Mouse (Mus musculus) midbrain, embryonic 15.5 days (tissue): Measurements from ENCODE around the gene Ovol2. TPM values are rescaled to one million over a fixed set of nuclear protein-coding genes. Genes with fewer than 3 reads are reported as not detected.
A peak's percentile ranks its signal among the peaks of the same experiment; 100 is the strongest.
"Not testable (repeated sequence)": the region's sequence is repeated elsewhere in the genome, so short reads cannot be mapped to it uniquely, and the experiment has no call there.

ENCODE experiments used
- ATAC-seq: fragments of 200-750 bp; cut with Nextera tagmentation; replicated peaks from 2 replicates; pipeline ENCODE4 v1.8.0; 2017; ENCODE audit warnings: moderate TSS enrichment
- H3K27ac ChIP-seq: fragments of 300-500 bp; sonication (generic); 2 replicates; pipeline ENCODE4 v1.5.1; 2015; ENCODE audit warnings: mild to moderate bottlenecking, inconsistent platforms
- H3K27me3 ChIP-seq: fragments of 300-500 bp; sonication (generic); replicated peaks from 2 replicates; pipeline ENCODE4 v1.6.1; 2015; ENCODE audit warnings: inconsistent platforms
- H3K36me3 ChIP-seq: fragments of 300-500 bp; sonication (generic); replicated peaks from 2 replicates; pipeline ENCODE4 v1.6.1; 2015; ENCODE audit warnings: inconsistent platforms
- H3K4me1 ChIP-seq: fragments of 300-500 bp; sonication (generic); 2 replicates; pipeline ENCODE4 v1.6.1; 2015; ENCODE audit warnings: inconsistent platforms
- H3K4me2 ChIP-seq: fragments of 300-500 bp; sonication (generic); 2 replicates; pipeline ENCODE4 v1.6.1; 2015; ENCODE audit warnings: inconsistent platforms, mild to moderate bottlenecking, moderate library complexity
- H3K4me3 ChIP-seq: fragments of 300-500 bp; sonication (generic); 2 replicates; pipeline ENCODE4 v1.5.1; 2015; ENCODE audit warnings: mild to moderate bottlenecking, inconsistent platforms
- H3K9ac ChIP-seq: fragments of 300-500 bp; sonication (generic); 2 replicates; pipeline ENCODE4 v1.6.1; 2015; ENCODE audit warnings: mild to moderate bottlenecking, inconsistent platforms
- H3K9me3 ChIP-seq: fragments of 300-500 bp; sonication (generic); 2 replicates; pipeline ENCODE4 v1.6.1; 2016; ENCODE audit warnings: inconsistent platforms
- WGBS: fragments of 180-500 bp; shearing (Covaris S2); methylation state at CpG from one replicate; pipeline ENCODE4 v1.1.7; 2015; ENCODE audit warnings: mixed read lengths; 5-methylcytosine and 5-hydroxymethylcytosine counted together
- polyA plus RNA-seq: library from polyadenylated mRNA; unstranded; fragments of >200 nt; fragmentation: Nextera tagmentation; extraction: Ambion mirVana; gene quantifications from 2 replicates; pipeline ENCODE4 v1.2.1, GENCODE M21; 2015

Ovol2 gene
- polyA plus RNA-seq, 1 experiment from 2014 or later, result not detected

DNA sequence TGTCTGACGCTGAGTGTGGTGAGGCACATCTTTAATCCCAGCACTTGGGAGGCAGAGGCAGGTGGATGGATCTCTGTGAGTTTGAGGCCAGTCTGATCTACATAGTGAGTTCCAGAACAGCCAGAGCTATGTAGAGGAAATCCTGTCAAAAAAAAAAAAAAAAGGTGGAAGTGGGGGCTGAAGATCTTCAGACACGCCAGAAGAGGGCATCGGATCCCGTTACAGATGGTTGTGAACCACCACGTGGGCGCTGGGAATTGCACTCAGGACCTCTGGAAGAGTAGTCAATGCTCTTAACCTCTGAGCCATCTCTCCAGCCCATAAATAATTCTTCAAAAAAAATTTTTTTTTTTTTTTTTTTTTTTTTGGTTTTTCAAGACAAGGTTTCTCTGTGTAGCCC is 6.2 kb upstream of the Ovol2 start:
- not testable (repeated sequence) for ATAC-seq, H3K9me3 ChIP-seq, H3K4me1 ChIP-seq, H3K27ac ChIP-seq, H3K9ac ChIP-seq, H3K4me3 ChIP-seq, H3K36me3 ChIP-seq, H3K4me2 ChIP-seq
- H3K27me3 ChIP-seq, result peaks cover 24% of the 10 kb centered on the region; the same call in 1 of the 2 replicates
- WGBS, result 74% methylated on average over 6 of the region's 6 CpGs

GRCm38 (mm10) chr2:144337701-144338100 is 5.8 kb upstream of the Ovol2 start:
- H3K36me3 ChIP-seq, result no peaks in the 10 kb centered on the region
- H3K4me1 ChIP-seq, result peaks cover 5% of the 10 kb centered on the region
- H3K27me3 ChIP-seq, result peaks cover 28% of the 10 kb centered on the region; the same call in 1 of the 2 replicates
- no peak overlapping the region for H3K27ac ChIP-seq
- H3K9me3 ChIP-seq, result no peaks in the 10 kb centered on the region
- no peak overlapping the region for H3K4me3 ChIP-seq
- H3K9ac ChIP-seq, result no peak overlapping the region
- ATAC-seq, result no peak
- H3K4me2 ChIP-seq, result no peak overlapping the region
- WGBS, result 80% methylated on average over 7 of the region's 8 CpGs

GRCm38 (mm10) chr2:144337230-144337629 is 5.3 kb upstream of the Ovol2 start:
- Histone ChIP-seq H3K36me3 (no peaks in the 10 kb centered on the region), H3K9me3 (no peaks in the 10 kb centered on the region), H3K4me3 (no peak overlapping the region), H3K4me1 (peaks cover 10% of the 10 kb centered on the region), H3K4me2 (no peak overlapping the region), H3K27ac (no peak overlapping the region), H3K27me3 (peaks cover 29% of the 10 kb centered on the region), H3K9ac (no peak overlapping the region)
- WGBS, result 75% methylated on average over 3 of the region's 3 CpGs
- no peak for ATAC-seq

GRCm38 (mm10) chr2:144333138-144333842 is 1.3 kb upstream of the Ovol2 start:
- Histone ChIP-seq H3K27me3 (peaks cover 67% of the 10 kb centered on the region), H3K9me3 (no peaks in the 10 kb centered on the region), H3K27ac (no peak overlapping the region), H3K9ac (peak overlapping the region; percentile 26; the same call in 1 of the 2 replicates), H3K36me3 (no peaks in the 10 kb centered on the region), H3K4me3 (peak overlapping the region; percentile 45), H3K4me1 (peaks cover 32% of the 10 kb centered on the region), H3K4me2 (peak overlapping the region; percentile 93)
- no peak for ATAC-seq
- 8% methylated on average over 28 of the region's 28 CpGs for WGBS

GRCm38 (mm10) chr2:144332486-144332885 is 540 bp upstream of the Ovol2 start:
- no peak overlapping the region for H3K9ac ChIP-seq

DNA sequence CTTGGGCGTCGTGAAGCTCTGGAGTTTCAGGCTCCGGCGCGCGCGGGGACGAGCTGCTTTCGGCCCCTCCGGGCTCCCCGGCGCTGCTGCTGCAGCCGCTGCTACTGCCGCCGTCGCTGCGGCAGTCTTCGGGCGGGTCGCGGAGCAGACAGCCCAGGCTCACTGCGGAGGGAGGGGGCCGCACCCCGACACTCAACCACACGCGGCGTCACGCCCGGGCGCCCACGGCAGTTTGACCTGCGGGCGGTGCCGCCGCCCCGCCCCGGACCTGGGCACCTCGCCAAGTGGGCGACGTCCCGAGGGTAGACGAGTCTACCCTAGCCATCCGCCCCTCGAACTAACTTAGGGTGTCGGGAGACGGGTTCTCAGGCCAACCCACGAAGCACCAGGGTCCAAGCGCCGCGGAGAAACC is 980 bp downstream of the Ovol2 start:
- no peak overlapping the region for H3K27ac ChIP-seq
- H3K4me2 ChIP-seq, result peak overlapping the region; percentile 93
- H3K4me1 ChIP-seq, result peaks cover 32% of the 10 kb centered on the region
- H3K9me3 ChIP-seq, result no peaks in the 10 kb centered on the region
- peak overlapping the region; percentile 15; the same call in 1 of the 2 replicates for H3K9ac ChIP-seq
- peaks cover 73% of the 10 kb centered on the region for H3K27me3 ChIP-seq
- ATAC-seq, result peak; percentile 43
- no peaks in the 10 kb centered on the region for H3K36me3 ChIP-seq
- H3K4me3 ChIP-seq, result peak overlapping the region; percentile 45
- WGBS, result under 1% methylated on average over 50 of the region's 50 CpGs

More at GRCm38 (mm10) chr2:144332486-144332885, 540 bp upstream of the Ovol2 start:
- Histone ChIP-seq H3K27me3 (peaks cover 73% of the 10 kb centered on the region), H3K4me3 (peak overlapping the region; percentile 45), H3K4me2 (peak overlapping the region; percentile 93), H3K4me1 (peaks cover 32% of the 10 kb centered on the region), H3K27ac (no peak overlapping the region), H3K9me3 (no peaks in the 10 kb centered on the region), H3K36me3 (no peaks in the 10 kb centered on the region)
- 5% methylated on average over 9 of the region's 9 CpGs for WGBS
- ATAC-seq, result no peak

- H3K4me1 ChIP-seq, result peaks cover 32% of the 10 kb centered on the region
- no peaks in the 10 kb centered on the region for H3K36me3 ChIP-seq
- H3K9ac ChIP-seq, result peak overlapping the region; percentile 15; the same call in 1 of the 2 replicates
- peak overlapping the region; percentile 45 for H3K4me3 ChIP-seq
- WGBS, result 1% methylated on average over 41 of the region's 41 CpGs
- peak overlapping the region; percentile 93 for H3K4me2 ChIP-seq
- H3K9me3 ChIP-seq, result no peaks in the 10 kb centered on the region
- ATAC-seq, result peak; percentile 54
- H3K27me3 ChIP-seq, result peaks cover 70% of the 10 kb centered on the region
- H3K27ac ChIP-seq, result no peak overlapping the region
Measured at GRCm38 (mm10) chr2:144330352-144330959, 1.5 kb downstream of the Ovol2 start.

- ATAC-seq, result no peak
- Histone ChIP-seq H3K4me3 (no peak overlapping the region), H3K4me2 (no peak overlapping the region; the same call in 1 of the 2 replicates), H3K9me3 (no peaks in the 10 kb centered on the region), H3K27ac (no peak overlapping the region), H3K4me1 (peaks cover 32% of the 10 kb centered on the region), H3K27me3 (peaks cover 65% of the 10 kb centered on the region), H3K36me3 (no peaks in the 10 kb centered on the region), H3K9ac (no peak overlapping the region)
- WGBS, result 1% methylated on average over 10 of the region's 10 CpGs
Measured at GRCm38 (mm10) chr2:144329937-144330336, 2.0 kb downstream of the Ovol2 start.

DNA sequence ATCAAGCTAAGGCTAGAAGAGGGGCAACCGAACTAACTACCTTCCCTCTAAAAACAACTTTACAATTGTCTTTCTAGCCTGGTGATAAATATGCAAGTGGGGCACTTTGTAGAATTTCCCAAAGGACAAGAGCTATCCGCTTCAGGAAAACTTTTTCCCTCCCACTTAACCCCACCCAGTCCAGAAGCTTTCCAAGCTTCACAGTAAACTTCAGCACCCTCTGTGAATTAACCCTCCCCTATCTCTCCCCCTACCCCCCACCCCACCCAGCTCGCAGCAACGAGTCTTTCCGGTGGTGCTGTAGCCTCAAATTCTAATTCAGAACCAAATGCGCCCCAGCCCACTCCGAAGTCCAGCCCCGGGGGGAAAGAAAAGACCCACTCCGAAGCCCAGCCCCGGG is 2.5 kb downstream of the Ovol2 start:
- Histone ChIP-seq H3K36me3 (no peaks in the 10 kb centered on the region), H3K27me3 (peaks cover 60% of the 10 kb centered on the region), H3K9ac (no peak overlapping the region), H3K4me1 (peaks cover 32% of the 10 kb centered on the region), H3K9me3 (no peaks in the 10 kb centered on the region), H3K4me3 (no peak overlapping the region), H3K27ac (no peak overlapping the region), H3K4me2 (no peak overlapping the region)
- WGBS, result 4% methylated on average over 10 of the region's 10 CpGs
- no peak for ATAC-seq

DNA sequence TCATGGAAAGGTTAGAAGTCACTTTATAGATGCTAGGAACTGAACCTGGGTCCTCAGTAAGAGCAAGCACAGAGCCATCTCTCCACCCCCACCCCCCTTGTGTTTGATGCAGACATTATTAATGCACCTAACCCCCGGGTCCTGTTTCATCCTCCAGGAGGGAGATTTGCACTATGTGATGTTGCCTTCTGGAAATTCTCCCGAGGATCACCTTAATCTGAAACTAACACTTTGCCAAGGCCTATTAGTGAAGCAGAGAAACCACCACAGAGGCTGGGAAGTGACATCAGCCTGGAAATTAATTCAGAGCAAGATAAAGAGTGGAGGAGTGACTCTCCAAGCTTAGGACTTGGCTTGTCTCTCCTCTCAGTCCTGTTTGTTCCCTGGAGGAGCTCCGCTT is 7.7 kb downstream of the Ovol2 start:
- H3K27ac ChIP-seq, result no peak overlapping the region
- H3K4me2 ChIP-seq, result no peak overlapping the region
- peaks cover 15% of the 10 kb centered on the region for H3K27me3 ChIP-seq
- H3K9ac ChIP-seq, result no peak overlapping the region
- WGBS, result 69% methylated on average over 3 of the region's 3 CpGs
- ATAC-seq, result no peak
- no peaks in the 10 kb centered on the region for H3K4me1 ChIP-seq
- no peak overlapping the region for H3K4me3 ChIP-seq
- no peaks in the 10 kb centered on the region for H3K9me3 ChIP-seq
- H3K36me3 ChIP-seq, result no peaks in the 10 kb centered on the region

DNA sequence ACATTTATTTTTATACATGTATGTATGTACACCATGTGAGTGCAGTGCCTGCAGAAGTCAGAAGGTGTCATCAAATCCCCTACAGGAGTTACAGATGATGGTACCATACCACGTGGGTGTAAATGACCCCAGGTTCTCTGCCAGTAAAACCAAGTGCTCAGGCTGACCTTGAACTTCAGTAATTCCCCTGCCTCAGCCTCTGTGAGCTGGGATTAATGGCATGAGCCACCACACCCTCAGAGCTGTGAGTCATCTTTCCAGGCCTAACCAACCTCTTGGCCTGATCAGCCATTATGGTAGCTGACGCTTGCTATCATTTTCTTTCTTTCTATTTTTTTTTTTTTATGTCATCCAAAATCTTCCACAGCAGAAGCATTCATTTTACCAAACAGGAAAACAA is 20.6 kb downstream of the Ovol2 start:
- Histone ChIP-seq H3K36me3 (no peaks in the 10 kb centered on the region), H3K4me1 (no peaks in the 10 kb centered on the region), H3K27ac (no peak overlapping the region), H3K9me3 (no peaks in the 10 kb centered on the region), H3K9ac (no peak overlapping the region), H3K4me3 (no peak overlapping the region), H3K4me2 (no peak overlapping the region), H3K27me3 (no peaks in the 10 kb centered on the region)
- 88% methylated on average over 2 of the region's 2 CpGs for WGBS
- no peak for ATAC-seq

GRCm38 (mm10) chr2:144310273-144310672 is 21.7 kb downstream of the Ovol2 start:
- Histone ChIP-seq H3K9me3 (no peaks in the 10 kb centered on the region), H3K36me3 (no peaks in the 10 kb centered on the region), H3K4me3 (no peak overlapping the region), H3K4me2 (no peak overlapping the region), H3K27me3 (no peaks in the 10 kb centered on the region), H3K9ac (no peak overlapping the region), H3K4me1 (no peaks in the 10 kb centered on the region), H3K27ac (no peak overlapping the region)
- no peak for ATAC-seq
- 25% methylated on average over 5 of the region's 5 CpGs for WGBS

DNA sequence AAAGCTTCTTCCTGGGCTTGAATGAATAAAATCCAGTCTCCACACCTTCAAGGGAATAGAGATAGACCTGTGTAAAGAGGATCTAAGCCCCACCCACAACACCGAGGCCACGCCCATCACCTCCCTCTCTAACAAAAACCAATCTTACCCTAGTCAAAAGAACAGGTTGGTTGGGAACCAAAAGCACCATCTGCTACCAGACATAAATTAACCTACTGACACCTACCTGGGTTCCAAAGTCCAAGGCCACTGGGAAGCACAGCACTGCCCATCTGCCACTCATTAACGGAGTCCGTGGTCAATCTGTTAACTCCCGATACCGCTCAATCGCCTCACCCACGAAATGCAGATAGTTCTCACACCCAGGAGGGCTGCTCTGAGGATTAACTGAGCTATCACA is 23.4 kb downstream of the Ovol2 start:
- Histone ChIP-seq H3K9ac (no peak overlapping the region), H3K36me3 (no peaks in the 10 kb centered on the region), H3K4me3 (no peak overlapping the region), H3K27ac (no peak overlapping the region), H3K4me1 (no peaks in the 10 kb centered on the region), H3K4me2 (no peak overlapping the region), H3K9me3 (no peaks in the 10 kb centered on the region), H3K27me3 (no peaks in the 10 kb centered on the region)
- WGBS, result 55% methylated on average over 8 of the region's 8 CpGs
- no peak for ATAC-seq
